8 mouse cellular contexts compared by ENCODE assay signal in the genomic region with DNA sequence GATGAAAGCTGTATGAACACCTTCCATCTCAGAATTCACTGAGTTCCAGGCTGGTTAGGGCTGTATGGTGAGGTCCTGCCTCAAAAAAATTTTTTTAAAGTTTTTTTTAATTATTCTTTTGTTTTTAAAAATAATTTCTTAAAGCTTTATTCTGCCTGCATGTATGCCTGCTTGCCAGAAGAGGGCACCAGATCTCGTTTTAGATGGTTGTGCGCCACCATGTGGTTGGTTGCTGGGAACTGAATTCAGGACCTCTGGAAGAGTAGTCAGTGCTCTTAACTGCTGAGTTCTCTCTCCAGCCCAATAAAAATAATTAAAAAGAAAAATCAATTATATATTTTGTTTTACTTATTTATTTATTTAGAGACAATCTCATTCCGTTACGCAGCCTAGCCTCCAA. TPM values are rescaled to one million over a fixed set of nuclear protein-coding genes. Genes with fewer than 3 reads are reported as not detected.
A peak's percentile ranks its signal among the peaks of the same experiment; 100 is the strongest.
DNase-seq lines count a peak whose midpoint lies in the region; ATAC-seq lines count a peak whose summit lies in the region.

No protein-coding gene starts in this region.

- intact Hi-C loops in heart, postnatal 10 days (cut with DNase I), result loop anchor here (5.0 kb wide), 1 partner anchor 96 kb away; no protein-coding TSS in a partner anchor

- no peak for ATAC-seq in megakaryocyte progenitor cell, adult 5-6 weeks (replicated peaks; ENCODE audit: poor library complexity)

- DNase-seq in heart, postnatal 10 days, result peak; percentile 60 to 77
- no peak for DNase-seq in heart, adult 11 months
- peak; percentile 79 for DNase-seq in A20 (ENCODE audit: low read depth, low spot score)
- DNase-seq in T-cell, adult 2 months (ENCODE audit: low spot score), result peak; percentile 67
- peak; percentile 78 for DNase-seq in embryo, embryonic 10.5 days (ENCODE audit: low spot score)
- peak; percentile 34 for DNase-seq in layer of hippocampus, adult 9-11 months
- DNase-seq in retina, postnatal 1 day, result peak; percentile 80

RNA-seq across cellular contexts. Expression of gene Slc46a1, which starts 11.8 kb away (rescaled TPM):
- total RNA-seq in heart, postnatal 10 days (2021), result 1 to 10 TPM; 1.5 to 2.0 TPM
- total RNA-seq in megakaryocyte progenitor cell, adult 5-6 weeks (2015), result 2.4 and 2.7 TPM in 2 replicates
- 1.8 and 5.8 TPM in 2 replicates for total RNA-seq in megakaryocyte progenitor cell, adult 5-6 weeks (2017)

RNA-seq across cellular contexts. Expression of gene Slc13a2, which starts 31.7 kb away (rescaled TPM):
- total RNA-seq in heart, postnatal 10 days (2021), result not detected
- total RNA-seq in megakaryocyte progenitor cell, adult 5-6 weeks (2015), result 0.10 and 1.0 TPM in 2 replicates
- 0.04 and 0.44 TPM in 2 replicates for total RNA-seq in megakaryocyte progenitor cell, adult 5-6 weeks (2017)

RNA-seq across cellular contexts. Expression of gene Sarm1, which starts 43.9 kb away (rescaled TPM):
- total RNA-seq in heart, postnatal 10 days (2021), result under 1 TPM; 0.22 to 0.30 TPM
- total RNA-seq in megakaryocyte progenitor cell, adult 5-6 weeks (2015), result 0.17 and 0.24 TPM in 2 replicates
- 0.08 TPM in 1 of 2 replicates, not detected in the other for total RNA-seq in megakaryocyte progenitor cell, adult 5-6 weeks (2017)

RNA-seq across cellular contexts. Expression of gene Vtn, which starts 45.2 kb away (rescaled TPM):
- total RNA-seq in heart, postnatal 10 days (2021), result 10 to 100 TPM; 23.4 to 28.4 TPM
- total RNA-seq in megakaryocyte progenitor cell, adult 5-6 weeks (2015), result not detected in 2 replicates
- not detected in 2 replicates for total RNA-seq in megakaryocyte progenitor cell, adult 5-6 weeks (2017)

RNA-seq across cellular contexts. Expression of gene Sebox, which starts 49.6 kb away (rescaled TPM):
- total RNA-seq in heart, postnatal 10 days (2021), result not detected
- total RNA-seq in megakaryocyte progenitor cell, adult 5-6 weeks (2015), result not detected in 2 replicates
- total RNA-seq in megakaryocyte progenitor cell, adult 5-6 weeks (2017), result not detected in 2 replicates
